Mouse (Mus musculus) v-Abl transformed pro-B cells (cell line): ENCODE measurements around the gene Rnaseh2a.

Source experiments
- in situ Hi-C, 2 experiments: fragments of 400-800 bp; cut with MboI; formaldehyde crosslinking; loops; one replicate each; pipeline ENCODE4 v1.15.1; 2025; ENCODE audit not compliant: unreplicated experiment in 2 of 2

The Rnaseh2a gene

DNA sequence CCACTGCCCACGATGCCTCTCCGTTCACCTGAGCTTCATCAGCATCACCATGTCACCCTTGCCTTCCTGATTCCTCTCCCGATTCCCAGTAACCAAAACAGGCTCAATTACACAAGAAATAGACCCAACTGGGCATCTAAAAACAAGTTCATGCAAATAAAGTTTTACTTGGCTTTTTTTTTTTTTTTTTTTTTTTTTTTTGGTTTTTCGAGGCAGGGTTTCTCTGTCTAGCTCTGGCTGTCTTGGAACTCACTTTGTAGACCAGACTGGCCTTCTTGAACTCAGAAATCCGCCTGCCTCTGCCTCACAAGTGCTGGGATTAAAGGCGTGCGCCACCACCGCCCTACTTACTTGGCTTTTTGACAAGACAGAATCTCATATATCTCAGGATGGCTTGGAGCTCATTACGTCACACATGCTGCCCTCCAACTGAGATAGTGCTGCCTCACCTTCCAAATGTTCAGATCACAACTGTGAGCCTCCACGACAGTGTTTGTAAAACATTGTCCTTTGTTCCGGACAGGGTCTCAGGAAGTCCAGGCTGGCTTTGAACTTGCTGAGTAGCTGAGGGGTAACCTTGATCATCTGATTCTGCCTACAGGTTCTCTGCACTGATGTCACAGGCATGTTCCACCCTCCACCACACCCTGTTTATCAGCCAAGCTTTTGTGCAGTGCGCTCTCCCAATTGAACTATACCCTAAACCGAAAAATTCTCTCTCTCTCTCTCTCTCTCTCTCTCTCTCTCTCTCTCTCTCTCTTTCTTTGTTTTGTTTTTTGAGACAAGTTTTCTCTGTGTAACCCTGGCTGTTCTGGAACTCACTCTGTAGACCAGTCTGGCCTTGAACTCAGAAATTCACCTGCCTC lies 31.7 kb downstream of the Rnaseh2a start:
- in situ Hi-C loops: loop anchor here in 1 of 2 experiments (25.0 kb wide), 1 partner anchor 576 kb away; no protein-coding TSS in a partner anchor

GRCm38 (mm10) chr8:84936962-84937546 lies 32.5 kb downstream of the Rnaseh2a start, which contains the start of gene Mast1:
Gene Mast1, minus strand, starts transcription at chr8:84937359.
- in situ Hi-C loops: loop anchor here in 1 of 2 experiments (25.0 kb wide), 1 partner anchor 575 kb away; no protein-coding TSS in a partner anchor

DNA sequence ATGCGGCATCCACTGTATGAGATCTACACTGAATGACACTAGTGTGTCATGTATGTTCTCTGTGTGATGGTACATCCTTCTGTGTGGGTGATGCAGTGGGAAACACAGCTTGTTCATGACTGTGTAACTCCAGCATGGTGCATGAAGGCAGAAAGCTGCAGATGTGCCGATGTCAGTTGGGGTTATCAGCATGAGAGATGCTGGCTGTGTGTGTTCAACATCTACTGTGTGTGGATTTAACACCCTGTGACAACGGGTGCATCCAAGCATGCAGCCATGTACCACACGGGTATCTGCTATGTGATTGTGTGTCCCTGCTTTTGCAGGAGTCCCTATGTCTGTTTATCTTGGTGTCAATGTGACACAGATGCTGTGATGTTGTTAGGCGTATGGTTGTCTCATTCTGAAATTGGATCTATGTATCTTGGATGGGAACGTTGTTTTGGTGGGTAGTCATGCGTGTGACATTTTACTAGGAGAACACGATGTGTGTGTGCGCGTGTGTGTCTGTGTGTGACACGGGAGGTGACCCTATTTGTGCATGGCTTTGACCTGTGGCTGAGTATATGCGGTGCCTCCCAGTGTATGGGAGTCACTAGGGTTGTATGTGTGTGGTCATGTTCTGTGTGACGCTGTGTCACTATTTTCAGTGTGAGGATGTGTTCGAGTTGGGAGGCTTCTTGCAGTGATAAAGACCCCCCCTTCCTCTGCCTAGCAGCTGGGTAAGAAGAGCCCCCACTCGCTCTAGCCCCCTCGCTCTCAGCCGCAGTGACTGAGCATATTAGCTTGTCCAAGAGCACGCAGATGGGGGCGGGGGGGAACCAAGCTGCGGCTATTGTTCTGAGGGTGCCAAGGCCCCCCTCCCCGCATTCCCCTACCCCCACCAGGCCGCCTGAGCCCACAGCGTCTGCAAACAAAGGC lies 33.3 kb downstream of the Rnaseh2a start:
- in situ Hi-C loops: loop anchor here in 1 of 2 experiments (25.0 kb wide), 1 partner anchor 574 kb away; no protein-coding TSS in a partner anchor

GRCm38 (mm10) chr8:84935489-84935888 lies 34.1 kb downstream of the Rnaseh2a start:
- in situ Hi-C loops: loop anchor here in 1 of 2 experiments (25.0 kb wide), 1 partner anchor 573 kb away; no protein-coding TSS in a partner anchor

- in situ Hi-C loops: loop anchor here in 1 of 2 experiments (25.0 kb wide), 1 partner anchor 573 kb away; no protein-coding TSS in a partner anchor
These were observed 34.7 kb downstream of the Rnaseh2a start for GRCm38 (mm10) chr8:84934860-84935259.

- in situ Hi-C loops: loop anchor here in 1 of 2 experiments (25.0 kb wide), 1 partner anchor 572 kb away; no protein-coding TSS in a partner anchor
These were observed 35.6 kb downstream of the Rnaseh2a start for GRCm38 (mm10) chr8:84933767-84934559.

- in situ Hi-C loops: loop anchor here in 1 of 2 experiments (25.0 kb wide), 1 partner anchor 568 kb away; no protein-coding TSS in a partner anchor
These were observed 39.0 kb downstream of the Rnaseh2a start for GRCm38 (mm10) chr8:84930582-84930981.

GRCm38 (mm10) chr8:84928456-84929306 lies 40.9 kb downstream of the Rnaseh2a start:
- in situ Hi-C loops: loop anchor here in 1 of 2 experiments (5.0 to 25.0 kb wide), 3 partner anchors 34 to 566 kb away; no protein-coding TSS in a partner anchor

DNA sequence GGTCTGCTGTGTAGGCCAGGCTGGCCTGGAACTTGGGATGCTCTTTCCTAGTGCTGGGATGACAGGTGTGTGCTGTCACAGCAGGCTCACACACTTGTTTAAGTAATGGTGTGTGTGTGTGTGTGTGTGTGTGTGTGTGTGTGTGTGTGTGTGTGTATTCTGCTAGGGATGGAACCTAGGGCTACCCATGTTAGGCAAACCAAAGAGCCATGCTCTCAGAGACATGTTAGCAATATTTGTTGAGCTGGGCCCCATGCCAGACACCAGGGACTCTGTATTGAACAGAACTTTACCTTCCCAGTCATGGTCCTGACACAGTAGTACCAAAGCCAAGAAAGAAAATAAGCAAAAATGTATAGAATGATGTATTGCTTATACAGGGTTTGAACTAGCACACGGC lies 42.1 kb downstream of the Rnaseh2a start:
- in situ Hi-C loops: loop anchor here in 1 of 2 experiments (5.0 to 25.0 kb wide), 3 partner anchors 35 to 565 kb away; no protein-coding TSS in a partner anchor

DNA sequence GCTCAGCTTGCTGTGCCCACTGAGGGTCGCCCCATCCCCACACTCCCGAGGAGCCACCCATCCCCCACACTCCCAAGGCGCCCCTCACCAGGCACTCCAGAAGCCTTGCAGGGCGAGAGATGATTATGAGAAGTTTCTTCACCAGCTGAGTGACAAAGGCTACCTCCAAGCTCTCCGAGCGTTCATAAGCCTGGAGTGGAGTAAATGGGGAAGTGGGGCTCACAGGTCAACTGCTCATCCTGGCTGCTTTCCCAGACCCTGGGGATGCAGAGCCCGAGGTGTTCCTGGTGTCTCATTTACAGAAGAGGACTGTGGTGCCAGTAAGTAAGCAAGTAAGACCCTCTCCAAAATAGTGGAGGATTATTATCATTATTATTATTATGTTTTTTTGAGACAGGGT lies 44.0 kb downstream of the Rnaseh2a start:
- in situ Hi-C loops: loop anchor here in 1 of 2 experiments (5.0 to 25.0 kb wide), 3 partner anchors 37 to 563 kb away; no protein-coding TSS in a partner anchor

DNA sequence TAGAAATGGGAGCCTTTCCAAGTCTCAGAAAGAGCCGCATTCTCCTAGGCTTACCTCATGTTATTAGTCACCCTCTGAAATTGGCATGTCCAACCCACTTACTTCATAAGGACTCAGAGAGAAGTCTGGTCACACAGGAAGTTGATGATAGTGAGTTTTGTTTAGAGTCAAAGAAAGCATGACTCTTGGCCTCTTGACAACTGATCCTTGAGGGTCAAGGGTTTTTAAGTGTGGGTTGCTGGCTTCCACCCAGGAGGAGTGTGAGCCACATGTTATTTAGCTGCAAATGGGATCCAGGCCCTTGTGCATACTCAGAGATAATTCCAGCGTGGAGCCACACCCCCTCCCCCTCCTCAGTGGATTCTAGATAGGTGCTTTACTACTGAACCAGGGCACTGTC lies 48.0 kb downstream of the Rnaseh2a start:
- in situ Hi-C loops: no loop called here

DNA sequence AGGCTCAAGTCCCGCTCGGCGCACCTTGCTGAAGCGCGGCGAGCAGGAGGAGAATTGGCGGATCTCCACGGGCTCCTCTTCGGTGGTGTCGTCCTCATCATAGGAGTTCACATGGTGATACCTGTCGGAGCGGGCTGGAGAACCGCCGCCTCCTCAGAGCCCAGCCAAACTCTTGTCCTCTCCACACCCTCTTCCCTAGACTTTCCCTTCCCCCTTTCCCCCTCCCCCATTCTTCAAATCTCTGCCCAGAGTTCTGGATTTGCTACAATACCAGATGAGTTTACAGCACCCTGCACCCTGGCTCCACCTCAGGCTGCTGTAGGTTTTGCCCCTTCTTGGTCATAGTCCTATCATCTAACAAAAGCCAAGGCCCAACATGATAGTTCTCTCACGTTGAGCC lies 50.9 kb downstream of the Rnaseh2a start:
- in situ Hi-C loops: no loop called here

GRCm38 (mm10) chr8:84917781-84918180 lies 51.8 kb downstream of the Rnaseh2a start:
- in situ Hi-C loops: no loop called here

DNA sequence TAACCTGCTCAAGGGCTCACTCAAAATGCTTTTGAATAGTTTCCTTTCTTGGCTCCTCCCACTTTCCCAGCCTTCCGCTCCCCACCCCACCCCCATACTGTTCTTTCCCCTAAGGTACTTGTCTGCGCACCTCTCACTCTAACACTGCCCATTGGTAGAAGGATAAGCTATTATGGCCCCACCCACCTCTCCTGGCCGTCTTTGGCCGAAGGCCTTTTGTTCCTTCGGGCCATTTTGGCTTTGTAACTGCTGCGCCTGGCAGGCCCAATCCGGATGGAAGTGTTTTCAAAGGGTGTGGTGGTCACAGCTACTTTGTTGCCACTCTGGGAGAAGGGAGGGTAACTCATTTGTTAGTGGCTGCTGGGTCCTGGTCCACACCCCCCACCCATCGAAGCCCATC lies 54.3 kb downstream of the Rnaseh2a start:
- in situ Hi-C loops: no loop called here

DNA sequence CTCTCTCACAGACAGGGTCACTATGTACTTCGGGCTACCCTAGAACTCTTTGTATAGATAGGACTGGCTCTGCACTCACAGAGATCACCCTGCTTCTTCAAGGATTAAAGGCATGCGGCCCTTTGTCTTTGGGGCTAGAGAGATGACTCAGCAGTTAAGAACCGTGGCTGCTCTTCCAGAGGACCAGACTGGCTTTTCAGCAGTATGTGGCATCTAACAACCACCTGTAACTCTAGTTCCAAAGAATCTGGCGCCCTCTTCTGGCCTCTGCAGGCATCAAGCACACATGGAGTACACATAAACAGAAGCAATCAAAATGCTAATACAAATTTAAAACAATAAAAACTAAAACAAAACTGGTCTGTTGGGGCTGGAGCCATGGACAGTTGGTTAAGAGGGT lies 55.6 kb downstream of the Rnaseh2a start:
- in situ Hi-C loops: no loop called here

- in situ Hi-C loops: no loop called here
These were observed 56.1 kb downstream of the Rnaseh2a start for GRCm38 (mm10) chr8:84913502-84913900.

DNA sequence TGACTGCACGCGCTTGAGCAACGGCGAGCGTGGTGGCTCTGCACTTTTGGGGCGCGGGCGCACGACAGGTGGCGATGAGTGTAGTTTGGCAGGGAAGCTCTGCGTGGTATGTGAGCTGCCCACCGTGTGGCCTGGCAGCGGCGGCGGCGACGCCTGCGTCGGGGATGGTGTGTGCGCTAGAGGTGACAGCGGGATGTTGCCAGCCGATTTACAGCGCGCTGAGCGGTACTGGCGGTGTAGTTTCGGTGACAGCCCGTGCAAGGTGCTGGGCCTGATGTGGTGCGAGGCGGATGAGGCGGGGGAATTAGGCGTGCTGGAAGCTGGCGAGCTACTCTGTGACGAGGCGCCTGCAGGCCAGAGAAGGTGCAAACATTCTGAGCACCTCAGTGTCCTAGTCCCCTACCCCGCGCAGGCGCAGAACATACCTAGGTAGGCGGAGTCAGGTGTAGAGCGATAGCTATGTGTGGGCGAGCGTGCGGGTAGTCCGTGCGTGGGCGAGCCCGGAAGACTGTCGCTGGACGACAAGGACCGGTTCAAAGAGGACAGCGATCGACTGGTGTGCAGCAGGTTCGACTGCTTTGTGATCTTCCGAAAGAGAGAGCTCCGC lies 56.6 kb downstream of the Rnaseh2a start:
- in situ Hi-C loops: no loop called here

GRCm38 (mm10) chr8:84912391-84912790 lies 57.2 kb downstream of the Rnaseh2a start:
- in situ Hi-C loops: no loop called here
